Mouse (Mus musculus) neural tube, embryonic 11.5 days (tissue): ENCODE measurements around the gene Ctdspl. TPM values are rescaled to one million over a fixed set of nuclear protein-coding genes. Genes with fewer than 3 reads are reported as not detected.

Source experiments
- ATAC-seq: fragments of 200-750 bp; cut with Nextera tagmentation; 2 replicates; pipeline ENCODE4 v1.8.0; 2017; ENCODE audit warnings: moderate number of reproducible peaks, mild to moderate bottlenecking, moderate TSS enrichment, moderate library complexity; ENCODE audit not compliant: insufficient read depth, low FRiP score, low TSS enrichment
- DNase-seq: peaks from one replicate; pipeline ENCODE4 v3.0.0-alpha.2; 2015; ENCODE audit warnings: low spot score
- H3K27ac ChIP-seq: fragments of 300-500 bp; sonication (generic); 2 replicates; pipeline ENCODE4 v1.5.1; 2014; ENCODE audit warnings: low read depth, mild to moderate bottlenecking, low read length
- H3K27me3 ChIP-seq: fragments of 300-500 bp; sonication (generic); 2 replicates; pipeline ENCODE4 v1.6.1; 2014; ENCODE audit warnings: mild to moderate bottlenecking, low read length, mixed read lengths; ENCODE audit not compliant: control insufficient read depth, insufficient read depth
- H3K36me3 ChIP-seq: fragments of 300-500 bp; sonication (generic); 2 replicates; pipeline ENCODE4 v1.6.1; 2014; ENCODE audit warnings: mild to moderate bottlenecking, low read length, moderate library complexity, mixed read lengths; ENCODE audit not compliant: control insufficient read depth, insufficient read depth
- H3K4me1 ChIP-seq: fragments of 300-500 bp; sonication (generic); 2 replicates; pipeline ENCODE4 v1.6.1; 2014; ENCODE audit warnings: low read length, mixed read lengths; ENCODE audit not compliant: control insufficient read depth, insufficient read depth
- H3K4me2 ChIP-seq: fragments of 300-500 bp; sonication (generic); 2 replicates; pipeline ENCODE4 v1.6.1; 2014; ENCODE audit warnings: low read depth, mild to moderate bottlenecking, moderate library complexity
- H3K4me3 ChIP-seq: fragments of 300-500 bp; sonication (generic); 2 replicates; pipeline ENCODE4 v1.5.1; 2014; ENCODE audit warnings: low read depth, low read length
- H3K9ac ChIP-seq: fragments of 300-500 bp; sonication (generic); 2 replicates; pipeline ENCODE4 v1.6.1; 2014; ENCODE audit warnings: mild to moderate bottlenecking, low read length
- H3K9me3 ChIP-seq: fragments of 300-500 bp; sonication (generic); 2 replicates; pipeline ENCODE4 v1.6.1; 2016; ENCODE audit warnings: low read length; ENCODE audit not compliant: control insufficient read depth
- WGBS: fragments of 180-500 bp; shearing (Covaris S2); extraction: QIAGEN DNeasy Blood & Tissue Kit; methylation state at CpG from one replicate; pipeline ENCODE4 v1.1.7; 2014; 5-methylcytosine and 5-hydroxymethylcytosine counted together
- polyA plus RNA-seq: library from polyadenylated mRNA; unstranded; fragments of >200 nt; fragmentation: Nextera tagmentation; extraction: Ambion mirVana; gene quantifications from 2 replicates; pipeline ENCODE4 v1.2.1, GENCODE M21; 2014

The Ctdspl gene
- polyA plus RNA-seq, 1 experiment from 2014 or later, result 8.6 TPM

DNA sequence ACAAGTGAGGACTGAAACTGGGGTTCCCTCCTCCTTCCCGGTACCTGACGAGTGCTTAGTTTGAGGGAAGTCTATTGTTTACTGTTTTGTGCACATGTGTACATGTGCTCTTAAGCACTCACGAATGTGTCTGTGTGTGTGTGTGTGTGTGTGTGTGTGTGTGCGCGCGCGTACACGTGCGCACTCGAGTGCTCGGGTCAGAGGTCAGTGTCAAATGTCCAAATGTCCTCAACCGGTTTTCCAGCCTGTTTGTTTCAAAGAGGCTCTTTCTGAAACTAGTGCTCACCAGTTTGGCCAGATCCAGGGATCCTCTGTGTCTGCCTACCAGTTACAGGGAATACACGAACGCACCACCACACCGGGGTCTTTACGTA is 78.4 kb downstream of the Ctdspl start:
- ATAC-seq (no peak), DNase-seq (no peak)
- Histone ChIP-seq H3K9ac (no peak overlapping the region), H3K27ac (no peak overlapping the region), H3K9me3 (no peaks in the 10 kb centered on the region), H3K36me3 (no peaks in the 10 kb centered on the region), H3K4me1 (no peaks in the 10 kb centered on the region), H3K27me3 (no peaks in the 10 kb centered on the region), H3K4me2 (no peak overlapping the region), H3K4me3 (no peak overlapping the region)
- 88% methylated on average over 16 of the region's 16 CpGs for WGBS

DNA sequence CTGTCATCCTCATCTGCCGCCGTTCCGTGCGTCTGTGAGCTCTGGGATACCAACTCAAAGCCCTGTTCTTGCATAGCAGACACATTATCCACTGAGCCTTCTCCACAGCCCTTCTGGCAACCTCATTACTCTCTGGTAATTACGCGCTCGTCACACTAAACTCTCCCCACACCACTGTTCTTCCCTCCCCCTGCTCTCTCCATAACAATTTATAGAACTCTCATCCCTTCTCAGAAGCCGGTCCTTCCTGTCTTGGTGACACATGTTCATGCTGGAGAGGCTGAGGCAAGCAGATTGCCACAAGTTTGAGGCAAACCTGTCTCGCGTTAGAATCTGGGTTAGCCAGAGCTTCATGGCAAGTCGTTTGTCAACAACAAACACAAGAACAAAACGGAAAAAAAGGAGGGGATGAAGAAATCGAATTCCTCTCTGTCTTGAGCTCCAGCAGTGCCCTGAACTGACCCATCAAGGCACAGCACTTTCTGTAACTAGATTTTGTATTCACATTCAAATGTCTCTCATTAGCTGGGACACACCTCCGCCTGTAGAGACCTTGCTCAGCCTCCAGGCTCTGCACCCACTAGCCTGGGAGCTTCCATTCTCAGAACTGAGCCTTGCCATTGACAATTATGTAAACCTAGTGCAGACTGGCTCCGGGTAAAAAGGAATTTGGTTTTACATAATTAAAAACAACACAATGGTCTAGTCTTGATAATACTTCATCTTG is 79.2 kb downstream of the Ctdspl start:
- ATAC-seq, result no peak; the same call in 1 of the 2 replicates
- Histone ChIP-seq H3K36me3 (no peaks in the 10 kb centered on the region), H3K4me3 (no peak overlapping the region), H3K4me2 (no peak overlapping the region), H3K27me3 (no peaks in the 10 kb centered on the region), H3K4me1 (no peaks in the 10 kb centered on the region), H3K9me3 (no peaks in the 10 kb centered on the region), H3K9ac (no peak overlapping the region), H3K27ac (no peak overlapping the region)
- DNase-seq, result no peak
- 63% methylated on average over 15 of the region's 15 CpGs for WGBS

DNA sequence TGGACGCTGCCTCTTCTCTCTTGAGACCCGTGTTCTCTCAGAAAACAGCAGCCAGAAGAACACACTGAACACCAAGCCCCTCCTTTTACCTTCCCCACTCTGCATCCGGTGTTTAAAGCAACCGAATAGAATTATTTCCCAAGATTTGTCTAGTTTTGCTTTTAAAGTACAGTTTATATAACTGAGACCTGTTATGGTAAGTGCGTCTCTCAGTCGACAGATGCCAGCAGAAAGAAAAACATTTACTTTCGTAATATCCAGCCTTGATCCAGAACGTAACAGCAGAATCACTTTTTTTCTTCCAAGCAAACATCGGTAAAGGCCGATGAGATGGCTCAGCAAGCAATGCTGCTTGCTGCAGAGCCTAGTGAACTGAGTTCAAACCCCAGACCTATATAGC is 81.0 kb downstream of the Ctdspl start:
- Histone ChIP-seq H3K9me3 (no peaks in the 10 kb centered on the region), H3K27ac (no peak overlapping the region), H3K36me3 (no peaks in the 10 kb centered on the region), H3K4me1 (no peaks in the 10 kb centered on the region), H3K9ac (no peak overlapping the region), H3K4me2 (no peak overlapping the region), H3K4me3 (no peak overlapping the region), H3K27me3 (no peaks in the 10 kb centered on the region)
- 86% methylated on average over 10 of the region's 10 CpGs for WGBS
- DNase-seq (no peak), ATAC-seq (no peak)

DNA sequence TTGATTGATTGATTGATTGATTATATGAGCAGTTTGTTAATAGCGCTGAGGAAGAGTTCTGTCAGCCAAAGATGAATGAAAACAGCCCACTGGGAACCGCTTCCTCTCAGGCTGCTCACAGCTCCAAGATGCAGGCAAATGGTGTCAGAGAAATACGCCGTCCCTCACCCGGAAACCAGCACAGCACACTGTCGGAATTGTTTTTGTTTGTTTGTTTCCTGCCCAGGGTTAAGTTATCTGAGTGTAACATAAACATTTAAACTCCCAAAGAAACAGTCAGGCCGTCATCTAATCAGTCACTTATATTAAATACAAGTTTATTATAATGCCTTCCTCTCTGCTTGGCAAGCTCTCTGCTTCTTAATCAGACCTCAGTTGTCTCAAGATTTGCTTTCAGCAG is 82.6 kb downstream of the Ctdspl start:
- ATAC-seq, result no peak
- Histone ChIP-seq H3K4me2 (no peak overlapping the region), H3K27me3 (no peaks in the 10 kb centered on the region), H3K4me3 (no peak overlapping the region), H3K9me3 (no peaks in the 10 kb centered on the region), H3K36me3 (no peaks in the 10 kb centered on the region), H3K4me1 (no peaks in the 10 kb centered on the region), H3K27ac (no peak overlapping the region), H3K9ac (no peak overlapping the region)
- WGBS, result 75% methylated on average over 7 of the region's 7 CpGs
- no peak for DNase-seq

DNA sequence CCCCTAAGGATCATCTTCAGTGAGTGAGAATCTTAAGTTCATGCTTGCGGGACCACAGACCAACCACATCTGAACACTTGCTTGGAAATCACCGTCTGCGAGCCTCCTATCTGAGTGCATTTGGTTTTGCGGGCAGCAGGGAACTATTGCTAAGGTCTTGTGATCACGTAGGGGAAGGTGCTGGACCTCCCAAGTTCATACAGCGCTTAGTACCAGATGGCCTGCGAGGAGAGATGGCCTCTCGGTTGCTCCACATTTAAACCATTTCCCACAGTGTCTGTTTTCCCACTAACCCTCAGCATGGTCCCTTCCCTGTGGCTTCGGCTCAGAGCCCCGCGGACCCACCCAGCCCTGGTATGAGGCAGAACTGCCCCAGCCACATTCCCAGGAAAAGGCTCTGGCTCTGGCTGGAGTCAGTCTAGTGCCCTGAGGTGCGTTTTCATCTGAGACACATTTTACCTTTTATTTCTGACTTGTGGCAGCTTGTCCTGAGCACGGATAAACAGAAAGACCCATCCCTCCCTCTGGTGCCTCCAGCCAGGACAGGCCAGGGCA is 84.0 kb downstream of the Ctdspl start:
- Histone ChIP-seq H3K4me1 (no peaks in the 10 kb centered on the region), H3K27ac (no peak overlapping the region), H3K27me3 (no peaks in the 10 kb centered on the region), H3K9me3 (no peaks in the 10 kb centered on the region), H3K9ac (no peak overlapping the region), H3K36me3 (no peaks in the 10 kb centered on the region), H3K4me2 (no peak overlapping the region), H3K4me3 (no peak overlapping the region)
- DNase-seq (no peak), ATAC-seq (no peak)
- WGBS, result 80% methylated on average over 13 of the region's 13 CpGs

DNA sequence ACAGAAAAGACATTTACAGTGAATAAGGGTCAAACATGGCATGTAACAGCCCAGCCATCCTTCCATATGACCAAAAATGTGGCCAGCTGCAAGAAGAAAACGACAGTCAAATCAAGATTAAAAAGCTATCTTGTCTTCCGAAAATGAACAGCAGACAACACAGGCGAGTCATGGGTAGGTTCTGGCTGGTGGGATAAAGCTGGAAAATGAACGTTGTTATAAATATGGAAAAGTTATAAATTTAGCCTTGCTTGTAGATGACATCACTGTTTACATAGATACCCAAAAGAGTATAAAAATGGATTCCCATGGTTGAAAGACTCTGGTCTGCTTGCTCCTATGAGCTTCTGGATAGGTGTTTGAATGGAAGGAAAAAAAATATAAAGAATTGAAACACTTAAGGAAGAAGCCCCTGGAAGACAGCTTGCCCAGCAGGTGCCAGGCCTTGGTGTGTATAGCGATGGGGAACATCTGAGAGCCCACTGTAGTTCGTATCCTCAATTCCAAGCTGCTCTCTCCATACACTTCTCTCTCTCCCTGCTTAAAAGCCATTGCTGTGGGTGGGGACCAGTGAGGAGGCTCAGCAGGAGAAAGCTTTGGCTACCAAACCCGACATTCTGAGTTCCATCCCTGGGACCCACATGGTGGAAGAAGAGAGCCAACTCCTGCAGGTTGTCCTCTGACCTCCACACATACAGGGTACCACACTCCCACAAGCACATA is 90.7 kb downstream of the Ctdspl start:
- Histone ChIP-seq H3K9me3 (no peaks in the 10 kb centered on the region), H3K9ac (no peak overlapping the region), H3K4me1 (no peaks in the 10 kb centered on the region), H3K4me3 (no peak overlapping the region), H3K27ac (no peak overlapping the region), H3K36me3 (no peaks in the 10 kb centered on the region), H3K4me2 (no peak overlapping the region), H3K27me3 (no peaks in the 10 kb centered on the region)
- WGBS, result 84% methylated on average over 7 of the region's 7 CpGs
- ATAC-seq (no peak), DNase-seq (no peak)

DNA sequence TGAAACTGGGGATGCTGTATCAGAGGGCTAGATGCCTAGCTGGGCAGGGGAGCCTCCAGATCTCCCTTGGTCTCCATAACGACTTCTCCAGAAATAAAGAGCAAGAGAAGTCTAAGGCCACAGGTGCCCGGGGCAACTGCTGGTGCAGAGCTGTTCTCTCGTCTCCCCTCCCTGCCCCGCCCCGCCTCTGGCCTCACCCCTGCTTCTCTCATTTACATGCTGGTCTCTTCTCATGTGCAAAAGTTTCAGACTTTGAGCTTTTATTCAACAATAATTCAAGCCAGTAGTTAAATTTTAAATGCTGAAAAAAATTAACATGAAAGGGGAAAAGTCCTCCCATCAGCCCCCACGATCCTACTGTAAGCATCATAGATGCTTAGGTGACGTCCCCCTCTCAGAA is 95.5 kb downstream of the Ctdspl start:
- no peak for ATAC-seq
- no peaks in the 10 kb centered on the region for H3K9me3 ChIP-seq
- no peaks in the 10 kb centered on the region for H3K36me3 ChIP-seq
- H3K4me3 ChIP-seq, result no peak overlapping the region
- WGBS, result 69% methylated on average over 7 of the region's 7 CpGs
- no peak overlapping the region for H3K27ac ChIP-seq
- H3K27me3 ChIP-seq, result no peaks in the 10 kb centered on the region
- no peak overlapping the region for H3K4me2 ChIP-seq
- H3K4me1 ChIP-seq, result no peaks in the 10 kb centered on the region
- no peak for DNase-seq
- no peak overlapping the region for H3K9ac ChIP-seq

DNA sequence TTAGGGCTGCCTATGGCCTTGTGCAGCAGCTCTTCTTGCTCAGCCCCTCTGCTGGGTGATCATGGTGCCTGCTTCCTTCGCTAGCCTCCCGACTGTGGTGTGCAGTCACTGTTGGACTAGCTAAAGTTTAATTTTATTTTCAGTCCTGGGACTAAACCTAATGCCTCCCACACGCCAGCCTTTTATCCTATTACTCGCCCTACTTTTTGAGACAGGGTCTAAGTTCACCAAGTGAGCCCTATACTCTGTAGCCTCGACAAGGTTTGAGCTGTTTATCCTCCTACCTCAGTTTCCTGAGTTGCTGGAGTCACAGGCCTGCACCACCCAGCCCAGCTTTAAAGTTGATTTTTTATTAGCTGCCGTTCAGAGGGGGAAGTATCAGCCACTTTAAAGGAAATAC is 99.0 kb downstream of the Ctdspl start:
- 83% methylated on average over 6 of the region's 6 CpGs for WGBS
- no peak overlapping the region for H3K27ac ChIP-seq
- no peak overlapping the region for H3K4me3 ChIP-seq
- H3K4me1 ChIP-seq, result no peaks in the 10 kb centered on the region
- H3K36me3 ChIP-seq, result no peaks in the 10 kb centered on the region
- H3K9me3 ChIP-seq, result no peaks in the 10 kb centered on the region
- no peaks in the 10 kb centered on the region for H3K27me3 ChIP-seq
- ATAC-seq (no peak), DNase-seq (no peak)
- no peak overlapping the region for H3K9ac ChIP-seq
- no peak overlapping the region for H3K4me2 ChIP-seq

DNA sequence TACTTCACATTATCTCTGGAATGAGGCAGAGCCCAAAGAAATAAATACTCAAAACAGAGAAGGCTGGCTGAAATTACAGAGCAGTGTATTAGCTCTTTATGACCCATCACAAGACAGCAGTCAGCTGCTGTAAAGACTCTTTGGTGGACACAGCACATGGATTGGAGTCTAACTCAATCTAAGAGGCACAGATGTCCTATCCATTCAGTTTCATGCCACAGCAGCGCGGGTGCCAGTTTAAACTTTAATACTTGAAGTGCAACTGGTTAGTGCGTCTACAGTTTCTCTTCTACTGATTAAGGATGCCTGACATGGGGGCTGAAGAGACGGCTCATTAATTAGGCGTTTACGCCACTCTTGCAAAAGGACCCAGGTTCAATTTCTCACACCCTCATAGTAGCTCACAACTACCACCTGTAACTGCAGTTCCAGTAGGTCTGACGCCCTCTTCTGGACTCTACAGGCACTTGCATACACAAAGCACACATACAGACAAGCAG is 99.6 kb downstream of the Ctdspl start:
- Histone ChIP-seq H3K27ac (no peak overlapping the region), H3K9me3 (no peaks in the 10 kb centered on the region), H3K4me1 (no peaks in the 10 kb centered on the region), H3K36me3 (no peaks in the 10 kb centered on the region), H3K4me2 (no peak overlapping the region), H3K27me3 (no peaks in the 10 kb centered on the region), H3K9ac (no peak overlapping the region), H3K4me3 (no peak overlapping the region)
- DNase-seq (no peak), ATAC-seq (no peak)
- 87% methylated on average over 7 of the region's 7 CpGs for WGBS
